Mouse (Mus musculus) E14TG2a.4 (cell line): ENCODE results near the gene Psg19.
"Not testable (repeated sequence)": the region's sequence is repeated elsewhere in the genome, so short reads cannot be mapped to it uniquely, and the experiment has no call there.

Experiments used
- CTCF ChIP-seq: conservative IDR thresholded peaks from 2 replicates; pipeline ENCODE4 v1.5.1; 2014; ENCODE audit warnings: low read length
- POU5F1 ChIP-seq: IDR thresholded peaks from 2 replicates; pipeline ENCODE4 v1.6.1; 2014; ENCODE audit warnings: low read length, borderline replicate concordance

DNA sequence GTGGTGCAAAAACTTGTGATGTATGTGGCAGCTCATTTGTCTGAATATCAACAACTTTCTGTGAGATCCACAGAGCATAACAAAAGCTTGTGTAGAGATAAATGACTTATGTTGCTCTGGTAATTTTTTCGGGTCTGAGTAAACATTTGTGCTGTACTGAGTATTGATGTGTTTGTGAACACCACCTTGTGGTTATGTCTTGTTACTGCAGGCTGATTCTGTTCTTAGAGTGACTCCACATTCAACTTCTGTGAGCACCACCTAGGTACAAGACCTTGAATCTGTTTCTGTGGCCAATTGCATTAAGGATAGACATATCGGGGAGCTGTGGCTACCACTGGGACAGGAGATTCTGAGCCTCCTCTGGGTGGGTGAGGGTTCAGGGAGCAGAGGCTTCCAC lies 17.0 kb downstream of the Psg19 start:
- 0 out of 2 replicates have a peak, but pooled peaks have one; percentile 2 for TF ChIP-seq CTCF
- TF ChIP-seq POU5F1 = not testable (repeated sequence)
